Mouse (Mus musculus): Measurements from ENCODE around the gene Arntl2.

Gene Arntl2

GRCm38 (mm10) chr6:146778055-146778454 lies 17.8 kb upstream of the Arntl2 start:
- DNase-seq (ENCODE audit: low spot score in 2 of 2) = no peak

GRCm38 (mm10) chr6:146781566-146781965 lies 14.3 kb upstream of the Arntl2 start:
- no peak for DNase-seq (ENCODE audit: low spot score in 2 of 2)

GRCm38 (mm10) chr6:146793527-146793926 lies 2.3 kb upstream of the Arntl2 start:
- no peak for DNase-seq (ENCODE audit: low spot score in 2 of 2)

GRCm38 (mm10) chr6:146795166-146795923 lies 510 bp upstream of the Arntl2 start:
- no peak for DNase-seq (ENCODE audit: low spot score in 2 of 2)

GRCm38 (mm10) chr6:146797446-146797845 lies 1.6 kb downstream of the Arntl2 start:
- no peak for DNase-seq (ENCODE audit: low spot score in 2 of 2)

- no peak for DNase-seq (ENCODE audit: low spot score in 2 of 2)
Measured at GRCm38 (mm10) chr6:146809991-146810390, 14.1 kb downstream of the Arntl2 start.

- no peak for DNase-seq (ENCODE audit: low spot score in 2 of 2)
Measured at GRCm38 (mm10) chr6:146813007-146813406, 17.2 kb downstream of the Arntl2 start.

- DNase-seq (ENCODE audit: low spot score in 2 of 2) = no peak
Measured at GRCm38 (mm10) chr6:146820177-146820965, 24.5 kb downstream of the Arntl2 start.

- DNase-seq (ENCODE audit: low spot score in 2 of 2) = no peak
Measured at GRCm38 (mm10) chr6:146821958-146822357, 26.1 kb downstream of the Arntl2 start.

GRCm38 (mm10) chr6:146824727-146825486 lies 29.1 kb downstream of the Arntl2 start:
- DNase-seq (ENCODE audit: low spot score in 2 of 2) = peak; percentile 30 to 31

GRCm38 (mm10) chr6:146825487-146825773 lies 29.6 kb downstream of the Arntl2 start:
- DNase-seq (ENCODE audit: low spot score in 2 of 2) = no peak

- no peak for DNase-seq (ENCODE audit: low spot score in 2 of 2)
Measured at GRCm38 (mm10) chr6:146831320-146831719, 35.5 kb downstream of the Arntl2 start.

GRCm38 (mm10) chr6:146833485-146834314 lies 37.8 kb downstream of the Arntl2 start:
- DNase-seq (ENCODE audit: low spot score in 2 of 2) = peak; percentile 34 to 50

- DNase-seq (ENCODE audit: low spot score in 2 of 2) = no peak
Measured at GRCm38 (mm10) chr6:146834342-146834741, 38.5 kb downstream of the Arntl2 start.

- DNase-seq (ENCODE audit: low spot score in 2 of 2) = no peak
Measured at GRCm38 (mm10) chr6:146835784-146836183, 39.9 kb downstream of the Arntl2 start.

GRCm38 (mm10) chr6:146837316-146837715 lies 41.5 kb downstream of the Arntl2 start:
- DNase-seq (ENCODE audit: low spot score in 2 of 2) = peak in 1 of 2 experiments; percentile 15

GRCm38 (mm10) chr6:146838366-146838765 lies 42.5 kb downstream of the Arntl2 start:
- no peak for DNase-seq (ENCODE audit: low spot score in 2 of 2)

- DNase-seq (ENCODE audit: low spot score in 2 of 2) = no peak
Measured at GRCm38 (mm10) chr6:146838863-146839262, 43.0 kb downstream of the Arntl2 start.

GRCm38 (mm10) chr6:146844867-146845266 lies 49.0 kb downstream of the Arntl2 start:
- DNase-seq (ENCODE audit: low spot score in 2 of 2) = no peak

GRCm38 (mm10) chr6:146845347-146845746 lies 49.5 kb downstream of the Arntl2 start:
- DNase-seq (ENCODE audit: low spot score in 2 of 2) = no peak

GRCm38 (mm10) chr6:146845961-146846750 lies 50.3 kb downstream of the Arntl2 start:
- no peak for DNase-seq (ENCODE audit: low spot score in 2 of 2)

All from right cerebral cortex, postnatal 36 days (tissue).